Mouse (Mus musculus) liver, adult 2 months (tissue): ENCODE results near the gene Adat2. TPM values are rescaled to one million over a fixed set of nuclear protein-coding genes. Genes with fewer than 3 reads are reported as not detected.

Experiments
- DNase-seq: peaks from one replicate; pipeline ENCODE4 v3.0.0-alpha.2; 2011; ENCODE audit warnings: low read depth, low spot score; ENCODE audit errors: extremely low read depth
- H3K27ac ChIP-seq: fragments of 200-500 bp; replicated peaks from 2 replicates; pipeline ENCODE4 v1.5.1; 2012; ENCODE audit warnings: low read depth, mild to moderate bottlenecking, control low read depth, inconsistent platforms, low read length; ENCODE audit not compliant: insufficient read depth
- H3K27me3 ChIP-seq: fragments of 200-500 bp; 2 replicates; pipeline ENCODE4 v1.6.1; 2012; ENCODE audit warnings: mild to moderate bottlenecking, moderate library complexity, low read length, inconsistent platforms; ENCODE audit not compliant: control insufficient read depth, insufficient read depth
- H3K36me3 ChIP-seq: fragments of 200-500 bp; 2 replicates; pipeline ENCODE4 v1.6.1; 2012; ENCODE audit warnings: low read length, inconsistent platforms; ENCODE audit not compliant: control insufficient read depth, insufficient read depth
- H3K4me1 ChIP-seq: fragments of 200-500 bp; 2 replicates; pipeline ENCODE4 v1.6.1; 2011; ENCODE audit warnings: low read length; ENCODE audit not compliant: control insufficient read depth, insufficient read depth
- H3K4me3 ChIP-seq: fragments of 200-500 bp; 2 replicates; pipeline ENCODE4 v1.5.1; 2011; ENCODE audit warnings: low read depth, mild to moderate bottlenecking, control low read depth, low read length, moderate library complexity; ENCODE audit not compliant: insufficient read depth
- H3K79me2 ChIP-seq: fragments of 200-500 bp; 2 replicates; pipeline ENCODE4 v1.6.1; 2012; ENCODE audit warnings: inconsistent platforms, mild to moderate bottlenecking, low read length, moderate library complexity; ENCODE audit not compliant: control insufficient read depth, insufficient read depth
- H3K9ac ChIP-seq: fragments of 200-500 bp; 2 replicates; pipeline ENCODE4 v1.6.1; 2012; ENCODE audit warnings: low read depth, mild to moderate bottlenecking, control low read depth, inconsistent platforms, low read length
- CTCF ChIP-seq: fragments of 200-500 bp; IDR thresholded peaks from 2 replicates; pipeline ENCODE4 v1.5.1; 2011; ENCODE audit warnings: low read depth, low read length, control low read depth
- POLR2A ChIP-seq: fragments of 200-500 bp; IDR thresholded peaks from 2 replicates; pipeline ENCODE4 v1.6.1; 2011; ENCODE audit warnings: low read length, control low read depth; ENCODE audit not compliant: insufficient read depth; ENCODE audit errors: extremely low read depth
- WGBS: fragments of 180-500 bp; shearing (Covaris S2); methylation state at CpG from one replicate; pipeline ENCODE4 v1.1.7; 2018; 5-methylcytosine and 5-hydroxymethylcytosine counted together
- polyA plus RNA-seq: library from polyadenylated mRNA; depleted of rRNA; stranded (reverse); fragments of >200 nt; gene quantifications from 2 replicates; pipeline ENCODE4 v1.2.3, GENCODE M21; 2012
- total RNA-seq: library from RNA; depleted of rRNA; stranded (reverse); fragments of >200 nt; gene quantifications from 2 replicates; pipeline ENCODE4 v1.2.3, GENCODE M21; 2014

Adat2 gene
- total and polyA plus RNA-seq, 2 experiments = 2.5 to 2.9 TPM

DNA sequence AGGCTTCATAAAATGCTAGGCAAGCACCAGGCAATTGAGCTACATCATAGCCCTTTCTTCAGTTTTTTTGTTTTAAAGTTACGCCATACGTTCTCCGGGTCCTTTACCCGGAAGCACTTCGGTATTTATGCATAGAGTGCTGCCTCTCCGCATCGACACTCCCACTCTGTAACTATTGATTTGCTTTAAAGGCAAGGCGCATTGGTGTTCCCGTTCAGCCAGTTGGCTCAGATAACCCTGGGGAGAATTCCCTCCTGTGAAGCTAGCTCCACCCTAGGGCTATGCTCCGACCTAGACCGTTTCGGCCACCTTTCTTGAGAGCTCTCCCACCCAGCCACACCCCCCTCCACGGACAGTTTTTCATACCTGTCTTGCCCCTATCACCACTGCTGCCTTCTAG, 13.7 kb downstream of the Adat2 start:
- Histone ChIP-seq H3K4me1 (no peaks in the 10 kb centered on the region), H3K36me3 (peaks cover 2% of the 10 kb centered on the region; the same call in 1 of the 2 replicates), H3K79me2 (no peaks in the 10 kb centered on the region), H3K27me3 (no peaks in the 10 kb centered on the region), H3K27ac (no peak overlapping the region), H3K9ac (no peak overlapping the region), H3K4me3 (no peak overlapping the region)
- no peak for TF ChIP-seq POLR2A
- no peak for TF ChIP-seq CTCF
- WGBS = 28% methylated on average over 13 of the region's 13 CpGs
- DNase-seq = no peak

DNA sequence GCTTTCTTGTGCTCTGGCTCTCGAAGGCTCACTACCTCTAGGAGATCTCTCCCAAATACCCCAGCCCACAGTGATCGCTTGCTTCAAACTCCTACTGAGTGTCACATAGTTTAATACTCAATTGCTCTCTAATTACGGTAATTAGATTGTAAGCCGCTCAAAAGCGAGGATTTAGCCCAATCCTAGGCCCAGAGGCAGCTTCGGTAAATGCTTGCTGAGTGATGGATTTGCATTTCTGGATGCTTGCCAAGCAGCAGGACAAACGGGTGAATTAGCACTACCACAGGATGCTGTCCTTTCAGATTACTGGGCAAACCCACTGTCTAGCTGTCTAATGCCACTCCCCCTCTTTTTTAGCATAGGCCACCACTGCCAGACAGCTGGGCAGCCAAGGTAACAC, 17.1 kb downstream of the Adat2 start:
- WGBS = 66% methylated on average over 7 of the region's 7 CpGs
- Histone ChIP-seq H3K27ac (no peak overlapping the region), H3K36me3 (no peaks in the 10 kb centered on the region), H3K27me3 (no peaks in the 10 kb centered on the region), H3K4me1 (no peaks in the 10 kb centered on the region), H3K9ac (no peak overlapping the region), H3K79me2 (no peaks in the 10 kb centered on the region), H3K4me3 (no peak overlapping the region)
- DNase-seq = no peak
- TF ChIP-seq CTCF (no peak), POLR2A (no peak)

DNA sequence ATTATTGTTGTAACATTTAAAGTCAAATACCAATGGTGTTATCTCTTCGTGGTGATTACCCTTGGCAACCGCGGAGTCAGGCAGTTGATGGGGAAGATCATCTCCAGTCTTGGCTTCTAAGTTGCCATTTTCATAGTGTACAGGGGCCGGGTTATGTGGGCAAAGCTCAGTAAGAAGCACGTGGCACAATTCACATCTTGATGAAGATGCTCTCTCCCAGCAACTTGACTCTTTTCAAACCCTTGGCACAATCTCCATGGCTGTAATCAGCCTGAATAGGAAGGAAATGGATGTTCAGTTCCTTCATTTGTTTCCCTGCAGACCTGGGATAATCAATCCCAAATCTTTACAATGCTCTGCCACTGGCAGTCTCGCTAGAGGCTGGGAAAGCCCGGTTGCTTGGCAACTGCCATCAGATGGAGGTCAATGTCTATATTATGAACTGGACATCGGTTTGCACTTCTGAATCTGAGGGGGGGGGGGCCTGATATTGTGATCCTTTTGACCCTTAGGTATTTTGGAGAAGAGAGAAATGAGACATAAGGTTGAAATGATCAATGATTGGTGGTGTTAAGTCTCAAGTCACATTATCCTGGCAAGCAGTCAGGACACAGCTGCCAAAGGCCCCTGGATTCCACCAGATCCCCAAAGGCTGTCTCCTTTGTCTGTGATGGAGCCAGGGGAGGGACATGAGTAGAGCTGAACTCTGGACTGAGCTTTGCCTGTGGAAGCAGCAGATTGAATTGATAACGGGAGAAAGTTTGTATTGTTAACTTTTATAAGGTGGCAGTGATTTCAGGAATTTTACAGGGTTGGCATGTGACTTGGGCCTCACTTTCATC, 18.2 kb downstream of the Adat2 start:
- TF ChIP-seq POLR2A = no peak
- TF ChIP-seq CTCF = no peak
- Histone ChIP-seq H3K27ac (no peak overlapping the region), H3K4me1 (no peaks in the 10 kb centered on the region), H3K36me3 (no peaks in the 10 kb centered on the region), H3K79me2 (no peaks in the 10 kb centered on the region), H3K9ac (no peak overlapping the region), H3K4me3 (no peak overlapping the region), H3K27me3 (no peaks in the 10 kb centered on the region)
- 71% methylated on average over 9 of the region's 9 CpGs for WGBS
- no peak for DNase-seq

DNA sequence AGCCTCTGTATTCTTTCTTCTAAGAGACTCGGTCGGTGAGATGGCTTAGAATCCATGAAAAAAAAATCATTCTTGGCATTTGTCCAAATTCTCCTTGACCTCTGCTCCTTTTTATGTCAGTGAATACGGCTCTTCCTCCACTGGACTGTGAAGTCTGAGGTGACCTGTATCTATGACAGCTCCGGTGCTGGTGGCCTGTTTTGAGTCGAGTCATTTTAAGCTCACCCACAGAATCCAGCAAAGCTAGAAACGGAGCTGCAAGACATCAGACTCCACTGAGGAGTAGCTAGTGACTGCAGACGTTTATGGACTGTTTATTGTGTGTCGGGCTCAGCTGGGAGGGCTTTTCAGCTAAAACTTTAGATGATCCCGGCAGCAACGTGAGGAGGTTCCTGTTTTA, 19.3 kb downstream of the Adat2 start:
- H3K27ac ChIP-seq = no peak overlapping the region
- TF ChIP-seq CTCF = no peak
- no peak for TF ChIP-seq POLR2A
- no peaks in the 10 kb centered on the region for H3K36me3 ChIP-seq
- no peak overlapping the region for H3K4me3 ChIP-seq
- H3K4me1 ChIP-seq = no peaks in the 10 kb centered on the region
- no peak overlapping the region for H3K9ac ChIP-seq
- 37% methylated on average over 10 of the region's 10 CpGs for WGBS
- peak; percentile 24 for DNase-seq
- H3K27me3 ChIP-seq = no peaks in the 10 kb centered on the region
- H3K79me2 ChIP-seq = no peaks in the 10 kb centered on the region

DNA sequence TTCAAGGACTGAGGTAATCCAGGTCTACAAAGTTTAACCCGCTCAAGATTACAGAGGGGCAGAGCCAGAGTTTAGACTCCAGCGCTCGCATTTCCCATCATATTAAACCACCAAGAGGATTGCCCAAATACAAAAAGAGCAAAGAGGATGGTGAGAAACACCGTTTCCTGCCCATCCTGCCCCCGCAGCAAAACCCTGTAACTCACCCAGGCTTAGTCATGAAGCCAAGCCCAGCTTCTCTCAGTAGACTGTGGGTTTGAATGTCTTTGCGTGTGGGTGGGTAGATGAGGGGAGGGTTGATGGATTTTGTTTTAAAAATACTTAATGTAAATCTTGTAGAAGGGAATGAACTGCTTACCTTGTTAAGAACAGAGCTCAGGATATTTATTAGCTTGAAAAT, 19.7 kb downstream of the Adat2 start:
- no peaks in the 10 kb centered on the region for H3K27me3 ChIP-seq
- TF ChIP-seq POLR2A (no peak), CTCF (no peak)
- 84% methylated on average over 6 of the region's 6 CpGs for WGBS

DNA sequence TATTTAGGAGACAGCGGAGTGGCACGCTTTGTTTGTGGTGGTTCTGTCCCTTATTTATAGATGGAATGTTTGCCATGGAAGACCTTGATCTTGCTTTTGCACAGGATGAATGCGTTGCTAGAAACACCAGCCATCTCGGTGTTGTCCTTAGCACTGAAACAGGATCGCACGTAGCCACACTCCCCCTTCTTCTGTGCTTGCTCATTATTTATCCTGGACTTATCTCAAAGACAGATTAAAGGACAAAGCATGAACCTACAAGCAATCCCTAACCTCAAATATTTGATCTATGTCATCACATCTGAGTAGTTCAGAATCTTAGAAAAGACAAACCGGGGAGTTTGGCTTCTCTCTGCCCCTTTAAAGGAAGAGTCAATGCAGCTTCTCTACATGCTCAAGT, 24.4 kb downstream of the Adat2 start:
- no peaks in the 10 kb centered on the region for H3K27me3 ChIP-seq
- TF ChIP-seq POLR2A (no peak), CTCF (no peak)
- WGBS = 45% methylated on average over 7 of the region's 7 CpGs
- no peak overlapping the region for H3K4me3 ChIP-seq
- H3K79me2 ChIP-seq = no peaks in the 10 kb centered on the region
- DNase-seq = no peak
- no peaks in the 10 kb centered on the region for H3K36me3 ChIP-seq
- H3K9ac ChIP-seq = no peak overlapping the region
- no peak overlapping the region for H3K27ac ChIP-seq
- no peaks in the 10 kb centered on the region for H3K4me1 ChIP-seq

More for the DNA sequence above, 19.7 kb downstream of the Adat2 start:
- Histone ChIP-seq H3K9ac (no peak overlapping the region), H3K36me3 (no peaks in the 10 kb centered on the region), H3K4me1 (no peaks in the 10 kb centered on the region), H3K27ac (no peak overlapping the region), H3K4me3 (no peak overlapping the region), H3K79me2 (no peaks in the 10 kb centered on the region)
- DNase-seq = no peak
